Mouse (Mus musculus) spleen, adult 2 months (tissue): ENCODE data around the gene Stx1a. TPM values are rescaled to one million over a fixed set of nuclear protein-coding genes. Genes with fewer than 3 reads are reported as not detected.
"Not testable (repeated sequence)": the region's sequence is repeated elsewhere in the genome, so short reads cannot be mapped to it uniquely, and the experiment has no call there.

ENCODE experiments used
- DNase-seq, 2 experiments: peaks; one replicate each; pipeline versions ENCODE4 v3.0.0 to v3.0.0-alpha.2; 2012 to 2021; ENCODE audit warnings: low spot score in 2 of 2, low read depth in 1 of 2
- H3K27ac ChIP-seq: fragments of 200-500 bp; 2 replicates; pipeline ENCODE4 v1.5.1; 2012; ENCODE audit warnings: low read length, inconsistent platforms; ENCODE audit not compliant: insufficient read depth
- H3K27me3 ChIP-seq: fragments of 200-500 bp; 2 replicates; pipeline ENCODE4 v1.6.1; 2012; ENCODE audit warnings: mild to moderate bottlenecking, moderate library complexity, low read length, inconsistent platforms; ENCODE audit not compliant: control insufficient read depth, insufficient read depth
- H3K36me3 ChIP-seq: fragments of 200-500 bp; 2 replicates; pipeline ENCODE4 v1.6.1; 2012; ENCODE audit warnings: mild to moderate bottlenecking, low read length, inconsistent platforms; ENCODE audit not compliant: control insufficient read depth, insufficient read depth
- H3K4me1 ChIP-seq: fragments of 200-500 bp; 2 replicates; pipeline ENCODE4 v1.6.1; 2011; ENCODE audit warnings: inconsistent platforms; ENCODE audit not compliant: control insufficient read depth, insufficient read depth, insufficient read length
- H3K4me3 ChIP-seq: fragments of 200-500 bp; 2 replicates; pipeline ENCODE4 v1.5.1; 2011; ENCODE audit warnings: mild to moderate bottlenecking, inconsistent platforms; ENCODE audit not compliant: insufficient read depth, insufficient read length; ENCODE audit errors: extremely low read depth
- CTCF ChIP-seq: fragments of 200-500 bp; IDR thresholded peaks from 2 replicates; pipeline ENCODE4 v1.5.1; 2011; ENCODE audit warnings: mild to moderate bottlenecking, inconsistent platforms; ENCODE audit not compliant: insufficient read depth, insufficient read length, insufficient replicate concordance; ENCODE audit errors: extremely low read depth
- POLR2A ChIP-seq: fragments of 200-500 bp; IDR thresholded peaks from 2 replicates; pipeline ENCODE4 v1.6.1; 2011; ENCODE audit warnings: low read depth, low read length, inconsistent platforms
- WGBS: fragments of 180-500 bp; shearing (Covaris S2); methylation state at CpG from one replicate; pipeline ENCODE4 v1.1.7; 2018; 5-methylcytosine and 5-hydroxymethylcytosine counted together
- polyA plus RNA-seq: library from polyadenylated mRNA; depleted of rRNA; stranded (reverse); fragments of >200 nt; gene quantifications from 2 replicates; pipeline ENCODE4 v1.2.3, GENCODE M21; 2012

Stx1a gene
- polyA plus RNA-seq, 1 experiment = 8.5 TPM

GRCm38 (mm10) chr5:135064382-135064766, 41.1 kb downstream of the Stx1a start:
- Histone ChIP-seq H3K4me1 (no peaks in the 10 kb centered on the region; the same call in 1 of the 2 replicates), H3K4me3 (peak overlapping the region; percentile 81), H3K36me3 (peaks cover 7% of the 10 kb centered on the region), H3K27me3 (no peaks in the 10 kb centered on the region), H3K27ac (peak overlapping the region; percentile 67)
- no peak for DNase-seq
- no peak for TF ChIP-seq POLR2A
- no peak for TF ChIP-seq CTCF
- 1% methylated on average over 40 of the region's 40 CpGs for WGBS

GRCm38 (mm10) chr5:135064909-135065446, 41.7 kb downstream of the Stx1a start, which contains the start of gene Bud23:
TSS of gene Bud23 (minus strand) at chr5:135064959.
- not testable (repeated sequence) for H3K4me1 ChIP-seq, H3K36me3 ChIP-seq, H3K27me3 ChIP-seq, DNase-seq
- H3K27ac ChIP-seq = peak within 1 kb of the TSS; percentile 67
- peak within 1 kb of the TSS; percentile 81 for H3K4me3 ChIP-seq
- WGBS = 75% methylated on average over 9 of the region's 9 CpGs

GRCm38 (mm10) chr5:135066008-135066407, 42.7 kb downstream of the Stx1a start:
- TF ChIP-seq CTCF (no peak), POLR2A (no peak)
- Histone ChIP-seq H3K4me3 (no peak overlapping the region), H3K27me3 (no peaks in the 10 kb centered on the region), H3K36me3 (no peaks in the 10 kb centered on the region), H3K27ac (no peak overlapping the region), H3K4me1 (no peaks in the 10 kb centered on the region; the same call in 1 of the 2 replicates)
- 95% methylated on average over 3 of the region's 3 CpGs for WGBS
- no peak for DNase-seq

GRCm38 (mm10) chr5:135070448-135070847, 47.2 kb downstream of the Stx1a start:
- H3K27me3 ChIP-seq = no peaks in the 10 kb centered on the region
- DNase-seq = no peak
- TF ChIP-seq POLR2A (no peak), CTCF (no peak)
- no peaks in the 10 kb centered on the region; the same call in 1 of the 2 replicates for H3K4me1 ChIP-seq
- H3K27ac ChIP-seq = no peak overlapping the region
- no peak overlapping the region for H3K4me3 ChIP-seq
- 87% methylated on average over 3 of the region's 3 CpGs for WGBS
- no peaks in the 10 kb centered on the region for H3K36me3 ChIP-seq

GRCm38 (mm10) chr5:135072061-135072460, 48.8 kb downstream of the Stx1a start:
- no peaks in the 10 kb centered on the region for H3K4me1 ChIP-seq
- no peak overlapping the region for H3K27ac ChIP-seq
- H3K36me3 ChIP-seq = no peaks in the 10 kb centered on the region
- no peak overlapping the region for H3K4me3 ChIP-seq
- TF ChIP-seq POLR2A (no peak), CTCF (no peak)
- 93% methylated on average over 2 of the region's 2 CpGs for WGBS
- no peaks in the 10 kb centered on the region for H3K27me3 ChIP-seq
- no peak for DNase-seq

- Histone ChIP-seq H3K27ac (no peak overlapping the region), H3K36me3 (no peaks in the 10 kb centered on the region), H3K4me1 (no peaks in the 10 kb centered on the region; the same call in 1 of the 2 replicates), H3K27me3 (peaks cover 2% of the 10 kb centered on the region; the same call in 1 of the 2 replicates), H3K4me3 (no peak overlapping the region)
- WGBS = 87% methylated on average over 6 of the region's 6 CpGs
- TF ChIP-seq POLR2A (no peak), CTCF (no peak)
- DNase-seq = no peak
These were observed 49.4 kb downstream of the Stx1a start for GRCm38 (mm10) chr5:135072720-135073119.

- WGBS = 75% methylated on average over 25 of the region's 26 CpGs
- H3K4me3 ChIP-seq = no peak overlapping the region
- no peaks in the 10 kb centered on the region; the same call in 1 of the 2 replicates for H3K4me1 ChIP-seq
- TF ChIP-seq CTCF = no peak
- no peak for TF ChIP-seq POLR2A
- H3K36me3 ChIP-seq = no peaks in the 10 kb centered on the region
- no peak overlapping the region for H3K27ac ChIP-seq
- no peak for DNase-seq
- peaks cover 5% of the 10 kb centered on the region for H3K27me3 ChIP-seq
These were observed 50.3 kb downstream of the Stx1a start for GRCm38 (mm10) chr5:135073349-135074150.
